Mouse (Mus musculus) induced T-regulatory cell, adult 2 months (primary cell): ENCODE measurements at regions not wholly inside any gene's neighbourhood (a gene's known extent, or its start where the extent isn't known, plus 50 kb on each side); places are given as distances from the start of the nearest gene placed in this dataset.
"Not testable (repeated sequence)": the region's sequence is repeated elsewhere in the genome, so short reads cannot be mapped to it uniquely, and the experiment has no call there.

Experiments
- DNase-seq: peaks from one replicate; pipeline ENCODE4 v3.0.0-alpha.2; 2012; ENCODE audit warnings: low read depth

DNA sequence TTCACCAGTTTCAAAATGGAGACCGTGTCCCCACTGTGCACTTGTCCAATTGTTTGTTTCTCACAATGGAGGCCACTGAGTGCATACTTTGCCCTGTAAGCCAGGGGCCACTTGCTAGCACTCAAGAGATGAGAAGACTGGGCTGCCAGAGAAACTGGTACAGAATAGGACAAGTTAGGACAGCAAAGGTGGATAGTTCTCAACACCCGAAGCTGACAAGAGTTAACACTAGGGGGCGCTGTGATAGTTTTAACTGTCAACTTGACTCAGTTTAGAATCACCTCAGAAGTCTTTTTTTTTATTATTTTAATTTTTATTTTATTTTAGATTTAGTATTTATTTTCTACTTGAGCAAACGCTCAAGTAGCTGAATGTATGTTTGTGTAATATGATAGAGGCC lies 188.2 kb upstream of the Asap2 start:
- DNase-seq, result not testable (repeated sequence)

DNA sequence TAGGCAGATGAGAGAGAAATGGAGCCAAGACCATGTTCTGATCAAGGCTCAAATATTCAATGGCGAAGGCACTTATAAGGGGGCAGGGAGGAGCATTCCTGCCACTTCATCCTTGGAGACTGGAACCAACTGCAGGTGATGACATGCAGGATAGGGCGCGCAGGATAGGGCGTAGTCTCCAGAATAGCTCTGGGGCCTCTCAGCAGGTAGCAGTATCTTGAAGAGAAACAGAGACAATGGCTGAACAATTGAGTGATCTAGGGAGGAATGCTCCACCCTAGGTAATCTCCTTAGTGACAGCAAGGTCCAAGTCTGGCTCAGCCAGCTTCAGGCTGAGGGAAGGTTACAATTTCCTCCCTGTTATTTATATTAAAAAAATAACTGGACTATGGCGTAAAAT lies 184.8 kb upstream of the Asap2 start:
- DNase-seq, result not testable (repeated sequence)

DNA sequence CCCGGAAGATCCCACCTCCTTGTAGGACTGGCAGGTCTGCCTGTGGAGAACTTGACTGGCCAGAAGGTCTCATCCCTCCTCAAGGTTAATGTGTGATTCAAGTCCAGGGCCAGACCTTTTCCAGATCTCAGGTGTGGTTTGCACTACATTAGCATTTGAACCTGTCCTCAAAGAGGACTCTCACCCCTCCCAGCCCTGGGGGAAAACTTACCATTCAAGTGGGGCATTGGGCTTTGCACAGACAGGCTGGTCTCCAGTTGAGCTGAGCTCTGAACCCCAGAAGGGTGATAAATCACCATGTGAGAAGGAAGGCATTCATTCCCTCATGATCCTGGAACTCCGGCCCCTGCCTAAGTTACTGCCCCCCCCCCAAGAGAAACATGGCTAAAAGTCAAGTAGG lies 183.6 kb upstream of the Asap2 start:
- DNase-seq, result no peak

DNA sequence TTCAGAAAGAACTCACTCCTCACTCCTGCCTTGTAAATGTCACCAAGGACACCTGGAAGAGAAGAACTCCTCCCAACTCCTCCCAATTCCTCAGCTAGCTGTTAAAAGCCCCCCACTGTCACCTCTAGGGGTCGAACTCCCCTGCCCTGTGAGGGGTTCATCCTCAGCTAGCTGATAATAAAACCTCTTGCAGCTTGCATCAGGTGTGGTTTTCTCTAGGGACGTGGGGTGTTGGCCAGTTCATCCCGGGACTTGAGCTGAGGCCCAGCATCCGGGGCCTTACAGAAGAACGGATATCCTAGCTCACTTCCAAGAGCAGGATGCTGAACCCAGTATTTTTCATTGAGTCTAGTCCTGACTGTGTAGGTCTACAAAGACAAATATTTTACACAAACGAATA lies 176.4 kb upstream of the Asap2 start:
- not testable (repeated sequence) for DNase-seq

DNA sequence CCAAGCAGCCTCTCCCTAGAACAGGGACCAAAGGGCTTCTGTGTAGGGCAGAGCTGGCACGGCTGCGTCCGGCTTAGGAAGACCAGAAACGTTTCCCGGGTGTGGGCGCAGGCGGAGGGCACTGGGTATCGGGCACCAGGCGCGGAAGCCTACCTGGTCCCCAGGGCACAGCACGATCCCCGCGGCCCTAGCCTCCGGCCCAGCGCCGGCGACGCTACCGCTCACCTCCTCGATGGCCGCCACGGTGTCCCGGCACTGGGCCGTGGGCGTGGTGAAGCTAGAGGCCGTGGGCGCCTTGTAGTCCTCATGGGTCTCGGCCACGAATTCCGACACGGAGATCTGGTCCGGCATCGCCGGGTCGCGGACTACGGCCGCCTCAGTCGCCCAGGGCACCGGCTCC lies 175.1 kb upstream of the Asap2 start:
- peak; percentile 1 for DNase-seq

DNA sequence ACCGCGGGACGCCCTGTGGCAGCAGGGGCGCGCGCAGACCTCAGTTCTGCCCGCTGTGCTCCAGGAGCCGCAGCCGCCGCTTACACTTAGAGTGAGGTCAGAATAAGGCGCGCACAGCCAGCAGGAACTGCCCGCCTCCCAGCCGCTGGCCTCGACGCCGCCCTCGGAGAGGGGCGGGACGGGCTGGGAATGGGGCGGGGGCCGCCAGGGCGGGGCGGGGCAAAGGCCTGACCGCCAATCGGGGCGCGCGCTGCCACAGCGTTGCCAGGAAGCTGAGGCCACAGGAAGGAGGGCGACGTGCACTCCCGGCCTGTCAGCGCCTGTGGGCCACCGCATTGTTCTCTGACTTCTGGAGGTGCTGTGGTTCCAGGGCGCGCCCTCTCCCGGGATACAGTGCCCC lies 174.7 kb upstream of the Asap2 start:
- DNase-seq, result peak; percentile 37

DNA sequence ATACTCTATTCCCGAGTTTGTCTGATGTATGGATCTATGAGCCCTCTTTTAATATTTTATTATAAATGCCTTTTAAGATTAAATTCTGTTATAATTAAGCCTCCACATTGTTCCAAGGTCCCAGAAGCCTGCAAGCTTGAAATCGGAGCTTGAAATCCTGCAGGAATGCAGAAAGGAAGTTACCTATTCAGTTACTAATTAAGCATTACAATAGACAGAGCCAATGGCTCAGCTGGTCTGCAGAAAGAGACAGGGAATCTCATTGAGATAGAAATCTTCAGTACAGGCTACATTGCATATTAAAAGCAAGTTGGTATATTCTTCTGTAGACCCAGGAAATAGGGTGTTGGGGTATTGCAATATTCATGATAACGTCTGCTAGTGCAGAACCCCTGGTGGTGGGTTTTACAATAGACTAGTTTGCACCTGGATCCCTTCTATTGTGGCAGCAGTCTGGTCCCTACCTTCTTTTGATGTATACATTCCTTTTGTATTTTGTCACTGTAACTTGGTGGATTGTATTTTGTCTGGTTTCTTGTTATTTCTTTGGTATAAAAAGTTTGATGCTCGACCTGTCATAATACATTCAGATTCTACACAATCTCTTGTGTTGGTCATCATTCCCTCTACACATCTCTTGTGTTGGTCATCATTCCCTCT lies 146.5 kb upstream of the Asap2 start:
- not testable (repeated sequence) for DNase-seq

DNA sequence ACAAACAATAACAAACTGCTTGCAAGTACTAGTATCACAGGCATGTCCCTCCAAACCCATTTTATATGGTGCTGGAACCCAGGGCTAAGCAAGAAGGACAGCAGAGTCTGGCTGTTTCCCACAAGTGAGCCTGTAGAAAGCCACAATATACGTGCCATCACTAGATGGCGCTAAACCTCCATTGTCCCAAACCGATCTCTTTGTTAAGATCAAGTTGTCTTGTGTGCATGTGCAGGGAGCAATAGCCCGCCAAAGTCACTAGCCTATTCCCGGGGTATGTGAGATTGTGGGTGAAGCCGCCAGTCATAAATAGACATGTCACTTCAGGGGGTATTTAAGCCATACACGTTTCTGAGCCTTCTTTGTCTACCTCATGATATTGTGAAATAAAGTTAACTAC lies 145.4 kb upstream of the Asap2 start:
- peak; percentile 41 for DNase-seq

DNA sequence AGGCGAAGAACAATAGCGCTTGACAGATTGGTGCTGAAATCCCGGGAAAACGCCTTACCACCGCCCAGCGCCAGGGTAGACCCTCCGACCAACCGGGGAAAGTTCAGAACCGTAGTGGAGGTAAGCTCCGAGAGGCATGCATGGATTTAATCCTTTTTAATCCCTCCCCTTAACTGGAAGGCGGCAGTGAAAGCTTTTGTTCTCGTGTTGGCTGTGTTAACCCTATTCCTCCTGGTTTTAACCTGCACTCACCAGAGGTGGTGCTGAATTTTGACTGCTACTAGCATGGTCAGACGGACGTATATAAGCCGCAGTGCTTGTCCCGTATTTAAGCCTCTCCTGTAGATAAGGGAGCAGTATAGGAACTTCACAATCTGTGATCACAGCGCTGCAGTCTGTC lies 145.0 kb upstream of the Asap2 start:
- DNase-seq, result no peak

DNA sequence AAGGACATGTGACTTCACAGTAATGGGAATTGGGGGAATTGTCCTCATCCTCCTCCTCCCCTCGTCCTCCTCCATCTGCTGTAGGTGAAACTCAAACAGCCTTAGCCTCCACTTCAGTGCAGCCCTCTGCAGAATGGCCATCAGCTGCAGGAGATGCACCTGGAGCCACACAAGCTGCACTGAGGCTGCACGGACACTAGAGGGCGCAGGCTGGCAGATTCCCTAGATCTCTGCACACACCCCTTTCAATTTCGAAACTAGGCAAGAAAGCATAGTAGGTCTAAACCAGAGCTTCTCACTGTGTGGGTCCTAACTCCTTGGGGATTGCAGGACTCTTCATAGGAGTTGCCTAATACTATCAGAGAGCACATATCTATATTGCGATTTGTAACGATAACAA lies 106.2 kb upstream of the Asap2 start:
- DNase-seq, result peak; percentile 12

DNA sequence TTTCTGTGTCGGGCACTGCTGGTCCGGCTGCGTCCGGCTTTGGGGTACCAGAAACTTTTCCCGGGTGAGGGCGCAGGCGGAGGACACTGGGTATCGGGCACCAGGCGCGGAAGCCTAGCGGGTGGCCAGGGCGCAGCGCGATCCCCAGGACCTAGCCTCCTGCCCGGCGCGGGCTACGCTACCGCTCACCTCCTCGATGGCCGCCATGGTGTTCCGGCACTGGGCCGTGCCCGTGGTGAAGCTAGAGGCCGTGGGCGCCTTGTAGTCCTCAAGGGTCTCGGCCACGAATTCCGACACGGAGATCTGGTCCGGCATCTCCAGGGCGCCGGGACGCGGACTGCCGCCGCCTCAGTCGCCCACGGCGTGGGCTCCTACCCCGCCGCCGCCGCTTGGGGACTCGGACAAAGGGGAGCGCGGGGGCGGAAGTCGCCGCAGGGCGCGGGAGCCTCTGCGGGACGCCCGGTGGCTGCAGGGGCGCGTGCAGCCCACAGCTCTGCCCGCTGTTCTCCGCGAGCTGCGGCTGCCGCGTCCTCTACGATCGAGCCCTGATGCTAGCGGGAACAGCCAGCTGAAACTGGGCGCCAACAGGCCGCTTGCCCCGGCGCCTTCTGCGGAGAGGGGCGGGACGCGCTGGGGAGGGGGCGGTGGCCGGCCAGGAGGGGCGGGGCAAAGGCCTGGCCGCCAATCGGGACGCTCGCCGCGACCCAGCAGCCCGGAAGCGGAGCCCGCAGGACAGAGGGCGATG lies 69.4 kb upstream of the Asap2 start:
- peak; percentile 76 for DNase-seq

DNA sequence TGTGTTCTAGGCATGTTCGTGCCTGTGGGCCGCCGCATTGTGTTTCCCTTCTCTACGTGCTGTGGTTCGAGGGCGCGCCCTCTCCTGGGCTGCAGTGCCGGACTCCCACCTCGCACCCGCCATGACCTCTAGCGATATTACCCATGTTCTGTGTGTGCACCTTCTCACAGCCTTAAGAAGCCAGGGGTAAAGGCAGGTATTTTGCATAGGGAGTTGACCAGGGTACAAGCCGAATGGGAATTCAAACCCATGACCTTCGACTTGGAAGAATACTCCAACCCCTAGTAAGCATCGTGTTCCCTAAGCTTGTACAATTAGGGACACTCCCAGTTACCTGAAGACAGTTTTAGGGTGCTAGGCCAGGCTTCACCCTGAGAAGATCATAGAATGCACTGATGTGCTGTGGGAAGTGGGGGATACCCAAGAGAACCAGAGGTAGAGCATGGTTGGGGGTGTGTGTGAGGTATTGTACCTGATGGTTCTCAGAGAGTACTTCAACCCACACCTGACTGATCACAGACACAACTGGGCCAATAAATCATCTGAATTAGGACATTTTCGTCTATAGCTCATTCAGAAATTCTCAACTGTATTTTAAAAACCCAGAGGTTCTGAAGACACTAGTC lies 68.7 kb upstream of the Asap2 start:
- peak; percentile 43 for DNase-seq

DNA sequence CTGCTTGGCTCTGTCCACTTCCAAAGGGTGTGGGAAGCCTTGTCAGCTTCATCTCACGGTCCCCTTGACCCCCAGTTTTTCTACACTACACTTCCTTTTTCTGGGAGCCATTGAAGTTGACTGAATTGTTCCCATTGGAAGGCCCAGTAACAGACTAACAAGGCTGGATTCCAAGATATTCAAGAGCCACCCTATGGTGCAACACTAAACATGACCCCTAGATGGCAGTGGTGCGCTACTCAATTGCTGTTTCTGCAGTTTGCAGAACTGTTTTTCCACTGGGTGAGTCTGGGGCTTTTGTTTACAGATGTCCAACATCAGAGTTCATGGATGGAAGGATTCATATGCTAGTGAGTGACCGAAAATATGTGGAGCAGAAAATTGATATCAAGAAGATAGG lies 61.3 kb upstream of the Asap2 start:
- peak; percentile 74 for DNase-seq
